Mouse (Mus musculus) ES-E14 (cell line): Measurements from ENCODE around the gene Plin2. TPM values are rescaled to one million over a fixed set of nuclear protein-coding genes. Genes with fewer than 3 reads are reported as not detected.
"Not testable (repeated sequence)": the region's sequence is repeated elsewhere in the genome, so short reads cannot be mapped to it uniquely, and the experiment has no call there.

Experiments used
- DNase-seq: peaks from one replicate; pipeline ENCODE4 v3.0.0-alpha.2; 2013; ENCODE audit warnings: low read depth, low spot score
- H3K27ac ChIP-seq: 2 replicates; pipeline ENCODE4 v1.5.1; 2012; ENCODE audit warnings: low read depth, mild to moderate bottlenecking, low read length, moderate library complexity, mixed read lengths; ENCODE audit not compliant: poor library complexity, insufficient read depth, severe bottlenecking
- H3K36me3 ChIP-seq: 2 replicates; pipeline ENCODE4 v1.6.1; 2012; ENCODE audit warnings: mild to moderate bottlenecking, low read length, moderate library complexity, mixed read lengths; ENCODE audit not compliant: control insufficient read depth, poor library complexity, insufficient read depth, severe bottlenecking
- H3K4me1 ChIP-seq, 2 experiments: fragments of 150-350 bp in 1 of 2; sonication (generic) in 1 of 2; 2 replicates each; pipeline ENCODE4 v1.6.1; 2012; ENCODE audit warnings: low read length in 2 of 2, mild to moderate bottlenecking in 1 of 2, mixed read lengths in 1 of 2; ENCODE audit not compliant: control insufficient read depth in 2 of 2, insufficient read depth in 2 of 2, poor library complexity in 1 of 2
- H3K4me3 ChIP-seq, 2 experiments: fragments of 150-350 bp in 1 of 2; sonication (generic) in 1 of 2; 2 replicates each; pipeline ENCODE4 v1.5.1; 2012; ENCODE audit warnings: low read length in 2 of 2, low read depth in 1 of 2, mild to moderate bottlenecking in 1 of 2, mixed read lengths in 1 of 2; ENCODE audit not compliant: insufficient read depth in 1 of 2, poor library complexity in 1 of 2, severe bottlenecking in 1 of 2
- H3K9ac ChIP-seq: 2 replicates; pipeline ENCODE4 v1.6.1; 2012; ENCODE audit warnings: low read depth, mild to moderate bottlenecking, low read length, mixed read lengths; ENCODE audit not compliant: poor library complexity, insufficient read depth, severe bottlenecking
- H3K9me3 ChIP-seq: fragments of 150-350 bp; sonication (generic); 2 replicates; pipeline ENCODE4 v1.6.1; 2012; ENCODE audit warnings: low read depth, mild to moderate bottlenecking, low read length; ENCODE audit not compliant: control insufficient read depth, insufficient read depth
- CHD2 ChIP-seq: IDR thresholded peaks from 2 replicates; pipeline ENCODE4 v1.6.1; 2014; ENCODE audit warnings: mild to moderate bottlenecking, low read depth, low read length, inconsistent platforms
- HCFC1 ChIP-seq: IDR thresholded peaks from 2 replicates; pipeline ENCODE4 v1.6.1; 2012; ENCODE audit warnings: low read length, inconsistent platforms, borderline replicate concordance; ENCODE audit not compliant: insufficient read depth
- MAFK ChIP-seq: IDR thresholded peaks from 2 replicates; pipeline ENCODE4 v1.6.1; 2014; ENCODE audit warnings: mild to moderate bottlenecking, low read depth, low read length, inconsistent platforms; ENCODE audit not compliant: insufficient read depth
- ZC3H11A ChIP-seq: IDR thresholded peaks from 2 replicates; pipeline ENCODE4 v1.6.1; 2012; ENCODE audit warnings: low read depth, mild to moderate bottlenecking, inconsistent platforms, low read length, borderline replicate concordance
- ZNF384 ChIP-seq: IDR thresholded peaks from 2 replicates; pipeline ENCODE4 v1.6.1; 2012; ENCODE audit warnings: low read depth, low read length, inconsistent platforms
- in situ Hi-C, 2 experiments: fragments of 600-800 bp; cut with MboI; formaldehyde crosslinking; loops; one replicate each; pipeline ENCODE4 v1.15.1; 2025; ENCODE audit warnings: low sequenced_read_pairs in 2 of 2, inconsistent platforms in 1 of 2; ENCODE audit not compliant: unreplicated experiment in 2 of 2
- total RNA-seq: library from RNA; depleted of rRNA; stranded (reverse); fragments of 300-350 nt; gene quantifications from 2 replicates; pipeline ENCODE4 v1.2.3, GENCODE M21; 2012

Gene Plin2
- total RNA-seq, 1 experiment = 106 TPM

DNA sequence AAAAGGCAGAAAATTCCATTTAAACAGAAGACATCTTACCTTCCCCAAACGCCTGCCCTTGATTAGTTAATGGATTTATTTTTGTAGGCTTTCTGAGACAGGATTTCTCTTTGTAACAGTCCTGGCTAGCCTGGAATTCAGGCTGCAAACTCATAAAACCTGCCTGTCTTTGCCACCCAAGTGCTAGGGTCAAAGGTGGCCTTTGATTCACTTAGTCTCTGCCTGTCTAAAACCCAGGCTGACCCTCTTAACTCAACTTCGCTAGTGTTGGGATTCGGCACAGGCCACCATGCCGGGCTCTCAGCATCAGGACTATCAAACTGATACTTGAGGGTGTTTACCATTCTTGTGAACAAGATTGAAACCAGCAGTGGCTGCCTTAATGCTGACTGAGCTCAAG is 38.0 kb downstream of the Plin2 start:
- no peak overlapping the region for H3K27ac ChIP-seq
- TF ChIP-seq CHD2 = no peak
- no peak for TF ChIP-seq ZNF384
- no peak for TF ChIP-seq MAFK
- no peak overlapping the region for H3K9ac ChIP-seq
- H3K9me3 ChIP-seq = no peaks in the 10 kb centered on the region
- peaks cover 0 to 3% of the 10 kb centered on the region in 2 experiments; a peak in 1 of 4 replicates for H3K4me1 ChIP-seq
- no peak overlapping the region for H3K4me3 ChIP-seq
- H3K36me3 ChIP-seq = no peaks in the 10 kb centered on the region
- no peak for DNase-seq
- in situ Hi-C loops = no loop called here

DNA sequence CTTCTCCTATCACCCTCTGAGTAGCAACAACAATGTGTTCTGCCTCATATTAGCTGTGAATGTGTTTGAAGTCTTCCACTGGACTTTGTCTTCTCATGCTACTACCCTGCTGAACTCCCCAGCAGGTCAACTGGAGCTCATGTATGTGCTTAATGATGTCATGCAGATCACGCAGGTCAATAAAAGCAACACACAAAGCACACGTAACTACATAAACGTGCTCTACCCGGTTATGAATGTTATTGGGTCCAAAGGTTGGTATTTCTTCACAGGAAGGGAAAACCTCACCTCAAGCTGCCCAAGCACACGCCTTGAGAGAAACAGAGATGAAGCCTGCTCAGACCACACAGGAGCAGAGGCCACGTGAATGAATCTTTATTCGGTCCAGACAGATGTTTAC is 43.4 kb downstream of the Plin2 start:
- in situ Hi-C loops, H3K4me1 ChIP-seq, H3K27ac ChIP-seq, H3K9me3 ChIP-seq, H3K4me3 ChIP-seq, DNase-seq, H3K9ac ChIP-seq, H3K36me3 ChIP-seq: not testable (repeated sequence)

DNA sequence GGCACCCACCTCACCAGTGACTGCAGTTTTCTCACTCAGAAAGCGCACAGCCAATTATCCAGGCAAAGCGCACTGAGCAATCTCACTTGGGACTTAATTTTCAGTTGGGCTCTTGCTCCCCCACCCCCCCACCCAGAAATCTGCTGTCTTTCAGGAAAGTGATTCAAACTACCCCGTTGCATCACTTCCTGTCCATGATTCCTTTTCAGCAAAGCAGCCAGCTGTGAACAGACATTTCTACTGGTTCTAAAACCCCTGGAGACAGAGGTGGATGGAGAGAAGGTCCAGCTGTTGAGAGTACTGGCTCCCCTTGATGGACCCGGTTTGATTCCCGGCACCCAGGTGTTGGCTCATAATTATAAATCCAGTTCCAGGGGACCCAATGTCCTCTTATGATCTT is 44.4 kb downstream of the Plin2 start:
- TF ChIP-seq ZC3H11A (no peak), MAFK (no peak), ZNF384 (no peak), HCFC1 (no peak), CHD2 (no peak)

GRCm38 (mm10) chr4:86622532-86622931 is 47.3 kb downstream of the Plin2 start:
- H3K36me3 ChIP-seq, H3K27ac ChIP-seq, H3K4me1 ChIP-seq, H3K9ac ChIP-seq, in situ Hi-C loops, H3K9me3 ChIP-seq, H3K4me3 ChIP-seq, DNase-seq: not testable (repeated sequence)

More for the DNA sequence above, 44.4 kb downstream of the Plin2 start:
- no peak overlapping the region for H3K9ac ChIP-seq
- H3K4me3 ChIP-seq = no peak overlapping the region
- no peak overlapping the region for H3K27ac ChIP-seq
- H3K9me3 ChIP-seq = no peaks in the 10 kb centered on the region
- no peaks in the 10 kb centered on the region for H3K36me3 ChIP-seq
- H3K4me1 ChIP-seq = no peaks in the 10 kb centered on the region
- DNase-seq = no peak
- in situ Hi-C loops = no loop called here

- Histone ChIP-seq H3K27ac (no peak overlapping the region), H3K9me3 (no peaks in the 10 kb centered on the region), H3K9ac (no peak overlapping the region), H3K4me3 (no peak overlapping the region), H3K36me3 (no peaks in the 10 kb centered on the region), H3K4me1 (no peaks in the 10 kb centered on the region)
- in situ Hi-C loops = no loop called here
- TF ChIP-seq ZC3H11A = no peak
- TF ChIP-seq ZNF384 = no peak
- no peak for TF ChIP-seq MAFK
- TF ChIP-seq HCFC1 = no peak
- TF ChIP-seq CHD2 = no peak
- DNase-seq = no peak
Observed at GRCm38 (mm10) chr4:86622116-86622515, 47.7 kb downstream of the Plin2 start.
